Mouse (Mus musculus) limb, embryonic 14.5 days (tissue): ENCODE data around the gene Ndnf. TPM values are rescaled to one million over a fixed set of nuclear protein-coding genes. Genes with fewer than 3 reads are reported as not detected.

Experiments used
- ATAC-seq: fragments of 200-750 bp; cut with Nextera tagmentation; 2 replicates; pipeline ENCODE4 v1.8.0; 2017; ENCODE audit warnings: low read depth, moderate number of reproducible peaks, moderate TSS enrichment; ENCODE audit not compliant: low FRiP score
- DNase-seq: peaks from one replicate; pipeline ENCODE4 v3.0.0-alpha.2; 2015; ENCODE audit warnings: low spot score
- H3K27ac ChIP-seq: fragments of 300-500 bp; sonication (generic); replicated peaks from 2 replicates; pipeline ENCODE4 v1.5.1; 2014; ENCODE audit warnings: low read depth, mild to moderate bottlenecking, low read length, moderate library complexity, mixed read lengths
- H3K27me3 ChIP-seq: fragments of 300-500 bp; sonication (generic); 2 replicates; pipeline ENCODE4 v1.6.1; 2014; ENCODE audit warnings: low read length, mixed read lengths; ENCODE audit not compliant: control insufficient read depth, insufficient read depth
- H3K36me3 ChIP-seq: fragments of 300-500 bp; sonication (generic); 2 replicates; pipeline ENCODE4 v1.6.1; 2014; ENCODE audit warnings: mild to moderate bottlenecking, low read length, moderate library complexity, mixed read lengths; ENCODE audit not compliant: control insufficient read depth, insufficient read depth
- H3K4me1 ChIP-seq: fragments of 300-500 bp; sonication (generic); 2 replicates; pipeline ENCODE4 v1.6.1; 2014; ENCODE audit warnings: antibody characterized with exemption, low read length, mixed read lengths; ENCODE audit not compliant: control insufficient read depth, insufficient read depth
- H3K4me2 ChIP-seq: fragments of 300-500 bp; sonication (generic); replicated peaks from 2 replicates; pipeline ENCODE4 v1.6.1; 2014; ENCODE audit warnings: low read depth, mild to moderate bottlenecking, low read length, moderate library complexity; ENCODE audit not compliant: severe bottlenecking
- H3K4me3 ChIP-seq: fragments of 300-500 bp; sonication (generic); replicated peaks from 2 replicates; pipeline ENCODE4 v1.5.1; 2014; ENCODE audit warnings: low read length
- H3K9ac ChIP-seq: fragments of 300-500 bp; sonication (generic); 2 replicates; pipeline ENCODE4 v1.6.1; 2014; ENCODE audit warnings: mild to moderate bottlenecking, low read depth, low read length, moderate library complexity; ENCODE audit not compliant: severe bottlenecking
- H3K9me3 ChIP-seq: fragments of 300-500 bp; sonication (generic); 2 replicates; pipeline ENCODE4 v1.6.1; 2016; ENCODE audit warnings: low read length; ENCODE audit not compliant: control insufficient read depth
- POLR2A ChIP-seq: fragments of 200-500 bp; IDR thresholded peaks from 2 replicates; pipeline ENCODE4 v1.8.0; 2012; ENCODE audit warnings: inconsistent platforms, mild to moderate bottlenecking, moderate library complexity, borderline replicate concordance; ENCODE audit not compliant: insufficient read depth, insufficient read length; ENCODE audit errors: extremely low read depth
- WGBS: fragments of 180-500 bp; shearing (Covaris S2); extraction: QIAGEN DNeasy Blood & Tissue Kit; methylation state at CpG from one replicate; pipeline ENCODE4 v1.1.7; 2014; 5-methylcytosine and 5-hydroxymethylcytosine counted together
- polyA plus RNA-seq, 2 experiments: library from polyadenylated mRNA; depleted of rRNA in 1 of 2; stranded (reverse) in 1 of 2; unstranded in 1 of 2; fragments of >200 nt; fragmentation: Nextera tagmentation in 1 of 2; extraction: Ambion mirVana in 1 of 2; gene quantifications; 2 replicates each; pipeline versions ENCODE4 v1.2.1 to v1.2.3; 2012 to 2014

The Ndnf gene
- polyA plus RNA-seq, 2 experiments: 9.2 to 11.2 TPM

DNA sequence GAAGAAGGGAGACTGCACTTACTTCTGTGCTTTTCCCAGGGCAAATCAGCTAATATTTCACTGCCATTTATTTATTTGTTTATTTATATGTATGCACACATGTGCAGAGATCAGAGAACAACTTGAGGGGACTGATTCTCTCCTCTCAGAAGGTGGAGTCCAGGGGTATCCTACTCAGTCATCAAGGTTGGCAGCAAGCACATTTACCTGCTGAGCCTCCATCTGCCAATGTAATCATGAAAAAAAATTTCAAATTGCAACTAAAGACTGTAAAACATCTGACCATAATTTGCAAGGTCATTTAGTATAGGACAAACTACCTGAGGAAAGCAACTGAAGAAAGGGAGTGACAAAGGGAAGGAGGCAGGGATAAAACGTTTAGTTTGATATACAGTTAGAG lies 49.3 kb downstream of the Ndnf start:
- H3K27ac ChIP-seq: no peak overlapping the region
- WGBS: 69% methylated on average over 1 of the region's 1 CpGs
- no peaks in the 10 kb centered on the region for H3K36me3 ChIP-seq
- no peak for TF ChIP-seq POLR2A
- ATAC-seq (no peak), DNase-seq (no peak)
- no peaks in the 10 kb centered on the region for H3K4me1 ChIP-seq
- no peak overlapping the region for H3K9ac ChIP-seq
- H3K4me2 ChIP-seq: no peak overlapping the region
- no peaks in the 10 kb centered on the region for H3K27me3 ChIP-seq
- no peaks in the 10 kb centered on the region for H3K9me3 ChIP-seq
- no peak overlapping the region for H3K4me3 ChIP-seq

DNA sequence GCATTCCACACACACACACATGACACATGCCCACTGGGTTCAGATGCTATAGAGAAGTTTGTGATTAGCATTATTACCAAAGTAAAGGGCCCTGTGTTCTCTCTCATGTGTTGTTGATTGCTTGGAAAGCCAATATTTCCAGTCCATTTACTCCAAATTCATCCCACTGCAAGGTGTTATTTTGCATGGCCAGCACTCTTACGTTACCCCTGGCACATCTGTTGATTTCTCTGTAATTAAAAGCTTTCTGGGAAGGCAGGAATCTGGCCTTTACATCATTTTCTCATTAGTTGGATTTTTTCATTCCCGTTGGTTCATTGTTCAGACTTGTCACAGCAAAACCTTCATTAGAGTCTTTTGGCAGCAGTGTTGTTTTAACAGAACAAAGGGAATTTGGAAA lies 54.3 kb downstream of the Ndnf start:
- H3K4me3 ChIP-seq: no peak overlapping the region
- ATAC-seq (no peak), DNase-seq (no peak)
- H3K27me3 ChIP-seq: no peaks in the 10 kb centered on the region
- no peaks in the 10 kb centered on the region for H3K9me3 ChIP-seq
- H3K4me2 ChIP-seq: no peak overlapping the region
- 22% methylated on average over 2 of the region's 2 CpGs for WGBS
- H3K27ac ChIP-seq: no peak overlapping the region
- H3K4me1 ChIP-seq: no peaks in the 10 kb centered on the region
- no peak overlapping the region for H3K9ac ChIP-seq
- H3K36me3 ChIP-seq: no peaks in the 10 kb centered on the region
- TF ChIP-seq POLR2A: no peak

DNA sequence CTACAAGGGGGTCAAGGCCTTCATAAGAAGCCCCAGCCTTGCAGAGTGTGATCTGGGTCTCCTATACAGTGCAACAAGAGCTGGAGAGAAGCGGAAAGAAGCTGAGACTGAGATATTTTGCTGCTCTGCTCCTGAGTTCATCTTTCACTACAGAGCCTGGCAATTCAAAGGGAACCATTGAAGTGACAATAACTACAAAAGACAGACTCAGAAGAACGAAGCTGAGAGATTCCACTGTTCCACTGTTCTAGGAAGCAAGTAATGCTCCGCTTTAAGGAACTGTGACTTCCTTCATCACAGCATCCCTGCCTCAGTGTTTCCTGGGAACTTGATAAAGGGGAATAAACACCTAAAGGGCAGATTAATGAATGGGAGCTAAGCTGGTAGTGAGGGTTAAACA lies 56.9 kb downstream of the Ndnf start:
- TF ChIP-seq POLR2A: no peak
- no peak for ATAC-seq
- Histone ChIP-seq H3K4me2 (no peak overlapping the region), H3K9me3 (no peaks in the 10 kb centered on the region), H3K36me3 (no peaks in the 10 kb centered on the region), H3K27me3 (no peaks in the 10 kb centered on the region), H3K4me3 (no peak overlapping the region), H3K27ac (no peak overlapping the region), H3K9ac (no peak overlapping the region), H3K4me1 (no peaks in the 10 kb centered on the region)
- 81% methylated on average over 3 of the region's 3 CpGs for WGBS
- no peak for DNase-seq

DNA sequence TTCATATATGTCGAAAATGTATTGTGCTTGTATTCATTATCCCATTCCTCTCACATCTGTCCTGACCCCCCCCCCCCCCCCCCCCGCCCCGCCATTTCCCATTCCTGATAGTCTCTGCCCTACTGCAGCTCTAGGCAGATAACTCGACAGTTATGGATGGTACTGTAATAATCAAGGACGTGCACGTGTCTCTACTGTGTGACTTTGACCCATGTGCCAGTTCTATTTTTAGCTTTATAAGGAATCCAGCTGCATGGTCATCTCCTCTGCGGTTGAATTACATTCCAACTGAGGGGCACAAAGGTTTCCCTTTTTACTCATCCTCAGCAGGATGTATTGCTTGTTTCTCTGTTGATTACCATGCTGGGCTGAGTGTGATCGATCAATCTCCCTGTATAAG lies 68.1 kb downstream of the Ndnf start:
- no peak overlapping the region for H3K4me3 ChIP-seq
- 62% methylated on average over 6 of the region's 8 CpGs for WGBS
- H3K9ac ChIP-seq: no peak overlapping the region
- ATAC-seq (no peak), DNase-seq (no peak)
- no peak overlapping the region for H3K4me2 ChIP-seq
- no peak for TF ChIP-seq POLR2A
- peaks cover 3% of the 10 kb centered on the region for H3K4me1 ChIP-seq
- H3K27ac ChIP-seq: no peak overlapping the region
- H3K27me3 ChIP-seq: no peaks in the 10 kb centered on the region
- H3K9me3 ChIP-seq: no peaks in the 10 kb centered on the region
- H3K36me3 ChIP-seq: no peaks in the 10 kb centered on the region

DNA sequence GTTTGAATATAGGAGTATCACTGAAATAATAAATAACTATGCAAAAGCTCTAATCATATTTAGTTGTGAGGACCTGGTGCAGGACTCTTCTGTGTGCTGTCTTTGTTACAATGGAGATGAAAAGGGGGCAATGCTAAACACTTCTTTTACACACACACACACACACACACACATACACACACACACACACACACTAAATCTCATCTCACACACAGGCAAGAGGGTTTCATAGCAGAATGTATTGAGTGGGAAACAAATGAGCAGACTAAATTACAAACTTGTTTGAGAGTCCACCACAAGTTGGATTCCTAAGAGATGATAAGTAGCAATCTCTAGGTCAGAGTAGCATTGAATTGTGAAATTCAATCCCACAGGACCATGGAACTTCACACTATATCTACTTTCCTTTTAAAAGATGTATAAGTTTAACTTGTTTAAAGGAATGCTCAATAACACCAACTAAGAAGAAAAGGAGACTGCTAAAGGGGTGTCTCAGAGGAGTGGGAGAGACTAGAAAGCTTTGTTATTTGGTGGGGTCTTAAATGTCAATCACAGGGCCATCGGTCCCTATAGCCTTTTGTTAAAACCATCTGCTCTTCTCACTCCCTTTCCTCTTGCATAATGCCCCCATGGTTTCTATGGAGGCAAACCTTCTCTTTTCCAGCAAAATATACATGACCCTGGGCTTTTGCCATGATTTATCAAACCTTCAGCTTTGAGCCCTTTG lies 71.9 kb downstream of the Ndnf start:
- Histone ChIP-seq H3K9me3 (no peaks in the 10 kb centered on the region), H3K27ac (no peak overlapping the region), H3K27me3 (no peaks in the 10 kb centered on the region), H3K36me3 (no peaks in the 10 kb centered on the region), H3K4me1 (peaks cover 3% of the 10 kb centered on the region), H3K4me3 (no peak overlapping the region), H3K4me2 (no peak overlapping the region), H3K9ac (no peak overlapping the region)
- 70% methylated on average over 1 of the region's 1 CpGs for WGBS
- TF ChIP-seq POLR2A: no peak
- DNase-seq (no peak), ATAC-seq (no peak)

DNA sequence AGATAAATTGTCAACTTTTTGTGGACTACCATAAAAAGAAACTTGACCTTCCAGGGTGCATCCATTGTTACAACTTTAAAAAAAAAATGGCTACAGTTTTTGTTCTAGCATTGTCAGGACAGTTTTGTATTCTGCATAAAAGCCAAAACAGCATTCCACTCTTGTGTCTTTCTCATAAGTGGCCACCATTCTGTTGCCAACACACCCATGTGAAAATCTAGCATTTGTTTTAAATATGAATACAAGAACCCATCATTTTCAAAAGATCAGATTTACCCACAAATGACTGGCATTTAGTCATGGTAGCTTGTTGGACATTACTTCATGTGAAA lies 72.4 kb downstream of the Ndnf start:
- H3K9me3 ChIP-seq: no peaks in the 10 kb centered on the region
- no peak overlapping the region for H3K4me2 ChIP-seq
- TF ChIP-seq POLR2A: no peak
- ATAC-seq (no peak), DNase-seq (no peak)
- H3K4me3 ChIP-seq: no peak overlapping the region
- peaks cover 3% of the 10 kb centered on the region for H3K4me1 ChIP-seq
- H3K27me3 ChIP-seq: no peaks in the 10 kb centered on the region
- H3K36me3 ChIP-seq: no peaks in the 10 kb centered on the region
- H3K9ac ChIP-seq: no peak overlapping the region
- no peak overlapping the region for H3K27ac ChIP-seq
